Mouse (Mus musculus) heart, adult 8-10 months (tissue): ENCODE measurements at regions not wholly inside any gene's neighbourhood (a gene's known extent, or its start where the extent isn't known, plus 50 kb on each side); places are given as distances from the start of the nearest gene placed in this dataset.
A peak's percentile ranks its signal among the peaks of the same experiment; 100 is the strongest.
"Not testable (repeated sequence)": the region's sequence is repeated elsewhere in the genome, so short reads cannot be mapped to it uniquely, and the experiment has no call there.

ENCODE experiments used
- DNase-seq: peaks from one replicate; pipeline ENCODE4 v3.0.0; 2022; ENCODE audit warnings: low spot score

DNA sequence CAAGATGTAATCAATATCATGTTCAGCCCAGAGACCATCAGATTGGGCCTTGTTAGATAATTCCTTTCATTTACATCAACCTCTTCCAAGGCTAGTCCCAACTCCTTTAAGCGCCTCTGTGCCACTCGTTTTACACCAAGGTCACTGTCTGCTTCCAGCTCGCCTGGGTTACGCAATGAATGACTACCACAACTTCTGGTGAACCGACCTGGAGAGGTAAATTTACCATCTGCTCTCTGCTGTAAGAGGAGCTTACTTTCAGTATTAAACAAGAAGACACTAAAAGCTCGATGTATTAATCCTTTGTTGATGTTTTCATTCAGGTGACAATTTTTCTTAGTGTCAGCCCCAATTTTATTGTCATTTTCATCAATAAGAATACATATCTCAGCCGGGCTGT is 51.7 kb upstream of the Fam174b start:
- DNase-seq = no peak

DNA sequence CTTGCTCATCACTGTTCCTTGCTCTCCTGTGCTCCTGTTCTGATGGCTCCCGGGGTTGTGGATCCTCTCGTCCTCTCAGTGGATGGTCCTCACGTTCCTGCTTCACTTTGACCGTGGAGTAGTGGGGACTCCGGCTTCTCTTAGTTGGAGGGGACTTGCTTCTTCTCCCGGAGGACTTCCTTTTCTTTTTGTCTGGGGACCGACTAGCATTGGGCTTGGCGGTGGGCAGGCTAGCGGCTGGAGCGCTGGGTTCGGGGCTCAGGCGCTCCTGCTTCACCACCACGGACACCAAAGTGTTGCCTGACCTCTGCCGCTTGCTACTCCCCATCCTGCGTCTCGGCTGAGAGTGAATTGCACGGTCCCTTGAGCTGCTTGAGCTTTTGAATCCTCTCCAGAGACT is 53.9 kb upstream of the Fam174b start:
- not testable (repeated sequence) for DNase-seq

DNA sequence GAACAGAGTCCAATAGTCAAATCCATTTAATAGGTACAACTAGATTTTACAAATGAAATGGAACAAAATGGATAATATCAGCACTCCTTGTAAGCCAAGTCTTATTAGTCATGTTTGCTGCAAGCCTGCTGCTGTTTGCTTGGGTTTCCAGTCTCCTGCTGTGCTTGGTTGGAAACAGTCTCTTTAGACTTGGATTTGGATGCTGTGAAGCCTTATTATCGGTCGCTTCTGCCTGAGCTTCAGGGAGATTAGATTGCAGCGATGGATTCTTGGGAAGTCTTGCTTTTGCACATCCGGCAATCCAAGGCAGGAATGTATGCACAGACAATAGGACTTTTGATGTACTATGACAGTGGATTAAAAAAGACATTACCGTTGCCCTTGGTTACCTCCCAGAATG is 57.3 kb upstream of the Fam174b start:
- no peak for DNase-seq

DNA sequence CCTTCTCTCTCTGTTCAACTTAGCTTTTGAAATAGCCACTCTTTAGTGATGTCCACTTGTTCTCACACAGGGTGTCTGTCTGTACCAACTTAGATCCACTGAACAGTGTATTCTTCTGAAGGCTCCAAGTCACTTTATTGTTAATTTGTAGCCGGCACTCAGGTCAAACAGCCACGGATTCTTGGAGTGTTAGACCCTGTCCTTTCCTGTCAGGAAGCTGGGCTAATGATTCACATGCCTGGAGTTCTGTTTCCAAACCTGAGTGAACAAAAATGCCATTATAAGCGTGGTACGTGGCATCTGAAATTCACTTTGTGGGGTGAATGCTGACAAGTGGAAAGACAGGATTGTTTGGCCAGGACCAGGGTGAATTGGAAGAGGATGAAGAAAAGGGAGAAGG is 69.5 kb upstream of the Fam174b start:
- no peak for DNase-seq

DNA sequence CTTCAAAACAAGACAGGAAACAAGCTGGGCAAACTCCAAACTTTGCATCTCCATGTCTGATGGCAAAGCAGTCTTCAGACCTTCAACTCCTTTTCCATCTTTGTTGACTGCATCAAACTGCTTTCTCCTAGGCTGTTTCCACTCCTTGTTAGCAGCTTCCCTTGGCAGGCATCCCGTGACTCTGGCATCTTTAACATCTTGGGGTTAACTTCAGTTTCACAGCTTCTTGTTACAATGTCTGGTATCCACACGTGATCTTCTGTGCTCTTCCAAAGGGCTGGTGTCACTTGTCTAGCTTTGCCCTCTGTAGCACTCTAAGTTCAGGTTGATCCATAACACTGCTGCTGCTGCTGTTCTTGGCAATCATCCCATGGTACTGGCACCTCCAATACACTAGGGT is 71.3 kb upstream of the Fam174b start:
- DNase-seq = no peak

DNA sequence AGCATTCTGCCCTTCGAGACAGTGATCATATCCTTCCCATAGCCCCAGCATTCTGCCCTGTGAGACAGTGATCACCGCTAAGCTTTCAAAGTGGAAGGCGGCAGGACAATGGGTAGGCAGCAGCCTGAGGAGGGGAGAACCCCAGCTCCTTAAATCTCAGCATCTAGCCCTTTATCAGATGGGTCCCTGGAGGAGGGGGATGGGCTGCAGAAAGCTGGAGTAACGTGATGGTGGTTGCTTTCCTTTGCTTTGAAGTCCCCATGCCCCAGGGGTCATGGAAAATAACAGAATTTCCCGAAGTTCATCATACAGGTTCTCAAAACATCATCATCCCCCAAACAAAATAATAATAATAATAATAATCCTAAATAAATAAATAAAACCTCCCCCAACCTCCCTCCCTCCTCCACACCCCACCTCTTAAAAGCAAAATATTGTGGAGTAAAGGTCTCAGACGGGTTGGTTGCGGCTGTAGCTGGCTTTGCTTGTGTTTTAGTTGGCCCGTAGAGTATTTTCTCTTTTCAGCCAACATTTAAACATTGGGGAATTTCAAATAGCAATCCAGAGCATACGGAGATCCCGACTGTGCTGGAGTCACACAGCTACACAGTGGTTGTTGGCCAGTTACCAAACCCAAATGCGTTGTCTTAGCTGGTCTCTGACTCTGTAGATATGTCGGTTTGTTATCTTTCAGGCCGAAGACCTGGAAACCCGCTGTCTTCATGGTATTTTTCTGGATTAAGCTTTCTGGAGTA is 73.0 kb upstream of the Fam174b start:
- DNase-seq = peak; percentile 53

DNA sequence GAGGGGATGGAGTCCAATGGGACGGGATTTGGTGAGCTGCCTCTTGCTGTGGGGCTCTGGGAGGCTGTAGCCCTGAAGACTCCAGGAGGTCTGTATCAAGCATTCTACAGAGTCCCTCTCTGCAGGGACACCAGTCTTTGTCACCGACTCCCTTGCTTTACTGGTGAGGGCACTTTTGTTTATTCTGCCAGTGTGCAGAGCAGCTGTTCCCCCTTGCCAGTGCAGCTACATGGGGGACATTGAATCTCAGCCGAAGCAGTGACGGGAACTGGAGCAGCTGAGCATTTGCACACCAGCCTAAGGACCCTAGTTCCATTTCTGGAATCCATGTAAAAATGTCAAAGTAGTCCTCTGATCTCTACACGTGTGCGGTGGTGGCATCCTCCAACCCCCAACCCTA is 75.1 kb upstream of the Fam174b start:
- no peak for DNase-seq

DNA sequence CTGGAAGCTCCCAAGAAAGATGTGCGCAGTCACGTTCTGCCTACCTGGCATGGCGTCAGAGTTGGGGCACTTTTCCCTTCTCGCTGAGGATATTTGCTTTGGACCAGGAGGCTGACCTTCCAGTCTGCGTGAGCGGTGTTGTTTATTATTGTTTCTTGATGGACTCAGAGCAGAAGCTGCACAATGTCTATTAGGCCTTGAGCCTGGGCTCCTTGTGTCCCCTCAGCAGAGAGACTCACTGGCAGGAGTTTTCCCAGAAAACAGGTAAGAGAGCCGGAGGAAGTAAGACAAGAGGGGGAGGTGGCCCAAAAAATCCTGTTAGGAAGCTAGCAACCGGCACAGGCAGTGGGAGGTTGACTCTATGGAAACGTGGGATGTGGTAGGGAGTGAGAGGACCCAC is 77.6 kb upstream of the Fam174b start:
- no peak for DNase-seq

DNA sequence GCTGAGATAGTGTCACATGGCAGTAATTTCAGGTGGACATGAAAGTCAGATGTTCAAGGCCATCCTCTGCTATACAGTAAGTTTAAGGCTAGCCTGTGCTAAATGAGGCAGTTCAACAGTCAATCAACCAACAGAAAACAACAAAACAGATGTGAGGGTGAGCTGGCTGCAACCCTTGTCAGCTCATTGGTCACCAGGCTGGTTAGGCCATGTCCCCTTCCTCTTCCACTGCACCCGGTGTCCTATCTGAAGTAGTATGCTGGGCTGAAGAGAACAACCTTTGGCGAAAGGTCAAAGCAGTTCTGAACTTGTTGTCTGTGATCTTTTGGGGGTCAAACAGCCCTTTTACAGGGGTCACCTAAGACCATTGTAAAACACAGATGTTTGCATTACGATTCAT is 78.2 kb upstream of the Fam174b start:
- DNase-seq = no peak

DNA sequence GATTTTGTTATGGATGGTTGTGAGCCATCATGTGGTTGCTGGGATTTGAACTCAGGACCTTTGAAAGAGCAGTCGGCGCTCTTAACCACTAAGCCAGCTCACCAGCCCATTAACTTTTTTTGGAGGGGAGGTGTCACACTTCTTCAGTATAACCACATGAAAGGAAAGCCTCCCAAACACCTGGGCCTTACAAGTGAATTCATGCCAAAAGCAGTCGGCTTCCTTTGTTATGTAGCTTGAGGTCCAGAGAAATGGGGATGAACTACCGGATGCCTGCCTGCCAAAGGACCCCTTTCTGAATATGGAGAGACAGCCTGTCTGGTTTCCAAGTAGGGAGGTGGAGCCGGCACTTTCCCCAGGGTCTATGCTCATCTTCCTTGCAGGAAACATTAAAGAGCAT is 80.6 kb upstream of the Fam174b start:
- no peak for DNase-seq

DNA sequence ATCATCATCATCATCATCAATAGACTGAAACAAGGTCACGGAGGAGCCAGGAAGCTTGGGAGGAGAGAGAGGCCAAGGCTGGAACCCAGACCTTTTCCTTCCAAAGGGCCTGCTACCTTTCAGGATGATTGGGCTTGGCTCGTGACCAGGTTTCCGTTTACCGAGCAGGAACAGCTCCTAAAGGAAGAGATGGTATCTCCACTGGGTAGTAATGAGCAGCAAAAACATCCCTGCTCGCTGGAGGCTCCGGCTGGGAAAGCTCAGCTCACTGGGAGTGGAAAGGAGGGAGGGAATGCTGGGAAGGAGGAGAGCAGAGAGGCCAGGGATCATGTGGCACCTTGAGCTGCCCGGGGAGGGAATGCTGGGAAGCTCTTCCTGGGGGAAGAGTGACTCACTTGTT is 82.8 kb upstream of the Fam174b start:
- DNase-seq = peak; percentile 32

DNA sequence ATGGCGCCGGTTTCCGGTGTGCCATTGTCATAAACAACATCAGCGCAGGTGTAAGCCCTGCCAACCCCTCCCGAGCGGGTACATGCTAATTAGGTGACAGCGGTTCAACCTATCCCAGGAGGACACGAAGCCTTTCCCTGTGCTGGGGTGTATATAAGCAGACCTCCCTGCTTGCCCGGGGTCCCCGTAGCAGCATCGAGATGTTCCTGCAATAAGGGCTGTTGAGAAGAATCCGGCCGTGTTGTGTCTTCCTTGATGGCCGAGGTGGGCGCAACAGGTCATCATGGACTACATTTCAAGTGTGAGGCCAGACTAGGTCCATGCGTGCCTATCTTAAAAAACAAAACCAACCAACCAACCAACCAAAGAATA is 83.7 kb upstream of the Fam174b start:
- not testable (repeated sequence) for DNase-seq

DNA sequence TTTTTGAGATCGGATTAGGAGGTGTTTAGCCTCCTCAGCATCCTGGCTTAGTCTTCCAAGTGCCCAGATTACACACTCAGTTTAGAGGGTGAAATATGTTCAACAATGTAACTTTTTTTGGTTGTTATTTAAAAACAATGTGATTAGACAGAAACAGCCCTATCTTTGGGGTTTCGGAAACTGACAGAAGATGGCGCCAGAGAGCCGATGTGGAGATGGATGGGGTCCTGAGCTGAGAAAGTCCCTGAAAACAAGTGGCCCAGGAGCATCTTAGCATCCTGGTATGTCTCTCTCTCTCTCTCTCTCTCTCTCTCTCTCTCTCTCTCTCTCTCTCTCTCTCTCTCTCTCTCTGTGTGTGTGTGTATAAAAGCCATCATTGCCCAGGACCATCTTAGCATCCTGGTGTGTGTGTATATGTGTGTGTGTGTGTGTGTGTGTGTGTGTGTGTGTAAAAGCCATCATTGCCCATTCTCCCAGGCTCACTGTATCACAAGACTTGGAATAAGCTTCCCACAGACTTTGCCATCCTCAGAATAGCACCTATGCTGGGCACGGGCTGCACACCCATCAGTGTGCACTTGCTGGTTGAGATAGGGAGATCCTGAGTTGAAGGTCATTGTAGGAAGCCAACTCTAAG is 84.2 kb upstream of the Fam174b start:
- DNase-seq = peak; percentile 52

DNA sequence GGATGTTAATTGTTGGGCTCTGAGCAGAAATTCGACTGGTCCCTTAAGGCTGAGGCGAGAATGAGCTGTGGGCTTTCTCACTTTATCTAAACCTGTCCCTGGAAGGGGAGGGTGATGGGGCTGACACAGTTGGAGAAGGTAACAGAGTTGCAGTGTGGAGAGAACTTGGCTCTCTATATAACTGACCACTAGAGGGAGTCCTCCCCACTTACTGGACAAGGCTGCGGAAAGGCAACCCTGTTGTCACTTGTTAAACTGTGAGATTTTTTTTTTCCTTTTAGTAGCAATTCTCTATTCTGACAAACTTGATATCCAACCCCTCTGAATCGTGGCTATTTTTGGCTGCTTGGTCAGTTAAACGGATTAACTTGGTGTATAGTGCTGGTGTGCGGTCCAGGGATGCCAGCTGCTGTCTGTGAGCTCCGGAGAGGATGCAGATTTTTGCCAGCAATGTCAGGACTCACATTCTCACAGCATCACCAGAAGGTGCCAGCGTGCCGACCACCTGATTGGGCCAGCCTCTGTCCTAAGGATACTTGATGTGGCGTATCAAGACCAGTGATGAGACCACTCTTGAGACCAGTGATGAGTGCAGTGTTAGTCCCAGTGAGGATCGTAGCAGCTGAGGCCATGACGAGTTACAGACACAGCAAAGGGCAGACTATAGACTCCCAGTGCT is 85.8 kb upstream of the Fam174b start:
- DNase-seq = peak; percentile 57

DNA sequence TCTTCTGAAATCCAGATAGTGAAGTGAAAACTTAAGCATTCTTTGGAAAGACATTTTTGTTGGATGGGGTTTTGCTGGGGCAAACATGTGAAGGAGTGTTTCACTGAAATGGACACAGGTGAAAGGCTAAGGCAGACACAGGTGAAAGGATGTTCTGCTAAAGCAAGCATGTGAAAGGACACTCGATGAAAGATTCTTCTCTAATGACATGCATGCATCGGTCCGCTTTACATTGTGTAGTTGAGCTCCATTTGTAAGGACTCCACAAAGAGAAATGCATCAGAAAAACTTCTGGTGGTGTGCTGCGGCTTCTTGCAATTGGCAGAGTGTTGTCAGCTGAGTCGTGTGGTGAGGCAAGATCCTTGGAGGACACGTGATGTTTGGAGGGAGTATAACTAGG is 89.2 kb upstream of the Fam174b start:
- no peak for DNase-seq

DNA sequence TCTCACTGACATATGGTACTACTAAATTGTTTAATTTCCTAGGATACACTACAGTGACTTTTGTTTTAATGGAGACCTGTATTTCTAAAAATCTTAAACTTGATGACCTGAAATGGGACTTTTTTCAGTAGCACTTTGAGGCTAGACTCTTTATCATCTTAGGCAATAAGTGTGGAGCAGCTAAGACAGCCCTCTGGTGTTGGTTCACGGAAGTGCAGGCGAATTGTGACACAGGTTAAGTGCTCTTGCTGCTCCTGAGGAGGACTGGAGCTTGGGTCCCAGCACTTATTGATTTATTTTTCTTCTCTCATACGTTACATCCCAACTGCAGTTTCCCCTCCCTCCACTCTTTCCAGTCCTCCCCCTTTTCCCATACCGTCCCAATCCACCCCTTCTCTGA is 92.1 kb upstream of the Fam174b start:
- peak; percentile 84 for DNase-seq

DNA sequence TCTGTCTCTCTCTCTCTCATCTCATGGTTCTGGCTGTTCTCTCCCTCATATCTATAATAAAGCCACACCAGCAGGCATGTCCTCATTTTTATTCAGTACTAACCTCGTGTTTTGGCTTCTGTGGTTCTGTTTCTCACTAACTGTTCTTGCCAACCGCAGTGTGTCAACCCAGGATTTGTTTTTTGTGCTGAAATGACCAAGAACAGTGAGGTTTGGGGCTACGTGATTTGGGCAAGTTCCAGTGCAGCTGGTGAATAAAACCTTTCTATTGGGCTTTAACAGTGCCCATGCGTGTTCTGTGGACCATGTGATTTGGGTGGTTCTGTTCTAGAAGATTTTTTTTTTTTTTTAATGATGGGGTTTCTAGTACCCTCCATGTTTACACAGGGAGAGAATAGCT is 93.0 kb upstream of the Fam174b start:
- DNase-seq = no peak

DNA sequence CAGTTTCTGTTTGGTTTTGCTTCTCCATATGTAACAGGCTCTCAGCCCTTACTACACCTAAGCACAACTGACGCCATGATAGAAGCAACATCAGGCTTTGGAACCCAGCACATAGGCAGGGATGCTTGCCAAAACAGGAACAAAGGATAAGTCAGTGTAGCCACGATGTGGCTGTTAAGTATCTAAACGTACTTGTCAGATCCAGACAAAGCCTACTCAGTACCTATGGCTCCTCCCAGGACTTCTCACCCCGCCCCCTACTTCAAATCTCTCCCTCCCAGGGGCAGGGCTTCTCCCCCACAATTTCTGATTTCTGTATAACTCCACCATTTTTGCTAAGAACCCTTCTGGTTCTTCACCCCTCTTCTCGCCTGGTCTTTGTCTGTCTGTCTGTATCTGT is 93.4 kb upstream of the Fam174b start:
- DNase-seq = no peak

DNA sequence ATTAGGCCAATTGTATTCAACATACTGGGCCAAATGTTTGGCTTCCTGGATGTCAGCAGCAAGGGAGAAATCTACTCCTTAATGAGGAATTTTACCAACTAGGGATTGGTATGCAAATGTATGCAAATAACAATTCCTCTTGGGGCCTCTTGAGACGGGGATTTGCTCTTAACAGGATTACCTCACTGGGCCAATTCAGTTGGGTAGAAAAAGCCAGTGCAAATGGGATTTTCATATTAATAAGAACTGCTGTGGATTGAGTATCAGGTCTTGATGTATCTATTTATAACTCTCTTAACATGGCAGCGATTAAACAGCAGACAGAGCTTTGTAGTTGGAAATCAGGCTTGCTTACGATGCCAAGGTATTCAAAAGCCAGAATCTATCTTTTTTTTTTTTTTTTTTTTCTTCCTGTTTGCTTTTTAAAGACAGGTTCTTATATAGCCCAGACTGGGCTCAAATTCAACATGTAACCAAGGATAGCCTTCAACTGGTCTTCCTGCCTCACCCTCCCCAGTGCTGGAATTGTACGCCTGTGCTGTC is 95.7 kb upstream of the Fam174b start:
- no peak for DNase-seq

DNA sequence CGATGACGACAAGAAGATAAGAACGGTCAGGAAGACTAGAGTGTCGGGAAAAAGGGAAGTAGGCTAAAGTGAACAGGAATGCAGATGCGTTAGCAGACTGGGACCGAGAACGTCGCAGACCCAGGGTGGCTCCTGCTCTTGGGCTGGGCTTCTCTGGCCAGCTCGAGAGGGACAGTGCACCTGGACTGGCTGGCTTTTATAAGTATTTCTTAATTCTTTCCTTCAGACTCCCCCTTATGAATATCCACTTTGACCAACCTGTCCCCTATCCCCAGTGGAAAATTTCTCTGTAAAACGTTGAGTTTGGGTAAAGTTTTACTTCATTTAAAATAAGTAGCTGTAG is 96.1 kb upstream of the Fam174b start:
- no peak for DNase-seq

DNA sequence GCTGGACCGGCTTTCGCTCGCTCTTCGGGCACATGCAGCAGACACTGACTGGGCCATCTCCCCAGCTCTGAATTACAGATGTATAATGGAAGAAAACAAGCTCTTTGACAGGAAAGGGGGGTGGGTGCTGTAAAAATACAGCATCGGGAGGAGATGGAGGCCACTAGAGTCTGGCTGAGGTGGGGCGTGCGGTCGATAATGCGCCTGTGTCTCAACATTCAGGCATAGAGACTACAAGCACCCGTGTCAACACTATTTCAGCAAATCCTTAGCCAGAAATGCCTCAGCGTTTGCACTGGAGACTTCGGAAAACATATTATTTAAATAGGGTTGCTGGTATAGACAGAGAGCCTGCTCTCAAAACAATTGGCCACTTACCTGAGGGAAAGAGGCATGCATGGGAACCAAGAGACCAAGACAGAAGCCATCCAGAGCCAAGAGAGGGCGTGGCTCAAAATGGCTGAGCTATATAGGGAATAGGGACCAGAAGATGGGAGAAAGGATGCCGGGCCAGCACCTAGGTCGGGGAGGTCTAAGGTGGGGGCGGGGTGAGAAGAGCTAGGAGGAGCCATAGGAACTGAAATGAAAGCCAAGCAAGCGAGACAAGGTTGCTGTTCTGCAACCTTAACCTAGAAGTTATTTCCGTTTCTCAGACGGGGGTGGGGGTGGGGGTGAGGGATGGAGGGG is 96.7 kb upstream of the Fam174b start:
- no peak for DNase-seq

DNA sequence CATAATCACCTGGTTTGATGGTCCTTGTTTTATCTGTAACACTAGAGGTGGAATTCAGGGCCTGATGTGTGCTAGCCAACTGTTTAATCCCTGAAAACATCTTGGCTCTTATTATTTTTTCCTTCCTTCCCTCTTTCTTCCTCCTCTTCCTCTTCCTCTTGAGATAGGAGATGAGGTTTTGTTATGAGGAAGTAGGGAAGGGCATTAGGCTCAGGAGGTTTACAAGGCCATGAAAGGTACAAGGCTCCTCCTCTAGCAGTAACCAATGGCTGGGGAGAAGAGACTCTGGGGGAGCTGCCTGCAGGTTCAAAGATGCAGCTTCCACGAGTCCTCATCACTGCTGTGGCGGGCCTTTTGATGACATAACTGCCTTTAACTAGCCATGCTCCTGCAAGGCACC is 98.6 kb upstream of the Chd2 start:
- no peak for DNase-seq

DNA sequence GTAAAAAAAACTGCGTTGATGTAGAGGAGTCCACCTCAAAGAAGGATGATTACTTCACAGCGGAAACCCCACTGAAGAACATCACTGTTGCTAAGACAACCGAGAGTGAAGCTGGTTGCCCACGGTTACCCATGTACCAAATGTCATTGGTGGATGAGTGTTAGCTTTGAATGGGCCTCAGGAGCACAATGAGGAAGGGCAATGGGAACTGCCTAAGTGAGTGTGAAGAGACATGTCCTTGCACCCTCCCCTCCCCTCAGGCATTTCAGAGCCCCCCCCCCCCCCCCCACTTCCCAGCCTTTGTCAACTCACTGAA is 96.1 kb upstream of the Chd2 start:
- no peak for DNase-seq
